Mouse (Mus musculus) adrenal gland, postnatal 25 days (tissue): ENCODE measurements at regions not wholly inside any gene's neighbourhood (a gene's known extent, or its start where the extent isn't known, plus 50 kb on each side); places are given as distances from the start of the nearest gene placed in this dataset.
A peak's percentile ranks its signal among the peaks of the same experiment; 100 is the strongest.
"Not testable (repeated sequence)": the region's sequence is repeated elsewhere in the genome, so short reads cannot be mapped to it uniquely, and the experiment has no call there.

Experiments
- DNase-seq: peaks from one replicate; pipeline ENCODE4 v3.0.0; 2021; ENCODE audit warnings: mixed read lengths

DNA sequence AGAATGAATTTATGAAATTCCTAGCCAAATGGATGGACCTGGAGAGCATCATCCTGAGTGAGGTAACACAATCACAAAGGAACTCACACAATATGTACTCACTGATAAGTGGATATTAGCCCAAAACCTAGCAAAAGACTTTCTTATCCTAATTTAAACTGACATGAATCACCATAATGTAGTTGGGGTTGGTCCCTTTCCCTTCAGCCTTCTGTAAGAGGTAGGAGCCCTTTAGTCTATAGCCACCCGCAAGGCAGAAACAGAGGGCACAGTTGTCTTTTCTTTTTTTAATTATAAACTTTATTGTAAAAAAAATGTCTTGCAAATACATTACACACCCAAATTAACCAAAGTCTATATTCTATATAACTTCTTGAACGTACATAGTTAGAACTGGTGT lies 81.3 kb downstream of the Ogfrl1 start:
- not testable (repeated sequence) for DNase-seq

GRCm38 (mm10) chr1:23314863-23315262 lies 82.7 kb downstream of the Ogfrl1 start:
- not testable (repeated sequence) for DNase-seq

- DNase-seq: no peak
Observed at GRCm38 (mm10) chr1:23292718-23293117, 104.9 kb downstream of the Ogfrl1 start.

DNA sequence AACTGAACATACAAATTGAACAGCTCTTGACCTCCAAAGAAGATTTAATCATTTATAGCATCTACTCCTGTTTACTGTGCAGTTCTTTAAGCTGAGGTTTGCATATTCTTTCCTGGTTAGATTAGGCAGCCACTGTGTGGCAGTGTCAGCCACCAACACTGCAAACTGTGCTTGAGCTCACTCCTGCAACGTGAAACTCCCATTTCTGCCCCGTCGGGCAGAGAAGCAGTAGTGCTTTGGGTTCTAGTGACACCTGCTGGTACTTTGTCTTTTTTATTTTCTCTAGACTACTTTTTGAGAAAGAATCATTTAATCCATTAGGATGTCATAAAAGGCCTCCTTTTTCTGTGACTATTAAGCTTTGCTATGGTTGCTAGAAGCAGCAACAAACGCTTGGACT lies 110.8 kb downstream of the Ogfrl1 start:
- peak; percentile 31 for DNase-seq

- no peak for DNase-seq
Observed at GRCm38 (mm10) chr1:23282870-23283219, 114.7 kb downstream of the Ogfrl1 start.

DNA sequence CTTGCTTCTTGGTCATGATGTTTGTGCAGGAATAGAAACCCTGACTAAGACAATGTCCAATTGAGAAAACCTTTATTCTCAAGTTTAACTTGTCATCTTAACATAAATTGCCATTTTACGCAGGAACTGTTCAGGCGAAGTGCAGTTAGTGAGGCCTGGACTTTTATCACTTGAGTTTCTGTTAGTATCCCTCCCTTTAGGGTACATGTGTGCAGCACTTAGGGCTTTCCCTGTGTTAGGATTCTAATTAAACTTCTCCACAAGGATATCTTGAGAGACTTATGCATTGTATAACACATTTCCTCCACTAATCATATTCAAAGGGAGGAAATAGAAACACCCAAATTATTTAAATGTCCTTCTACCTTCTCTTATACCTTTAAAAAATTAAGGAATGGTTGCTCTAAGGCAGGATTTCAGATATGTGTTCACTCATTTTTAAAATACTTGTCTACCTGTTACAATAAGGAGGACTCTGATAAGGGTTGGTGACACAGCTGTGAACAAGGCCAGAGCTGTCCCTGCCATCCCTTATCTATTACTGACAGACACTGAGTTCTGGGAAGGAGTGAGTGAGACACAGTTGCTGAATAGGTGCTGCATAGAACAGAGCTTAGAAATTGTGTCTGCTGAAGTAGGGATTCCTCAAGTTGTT lies 115.2 kb downstream of the Ogfrl1 start:
- no peak for DNase-seq

DNA sequence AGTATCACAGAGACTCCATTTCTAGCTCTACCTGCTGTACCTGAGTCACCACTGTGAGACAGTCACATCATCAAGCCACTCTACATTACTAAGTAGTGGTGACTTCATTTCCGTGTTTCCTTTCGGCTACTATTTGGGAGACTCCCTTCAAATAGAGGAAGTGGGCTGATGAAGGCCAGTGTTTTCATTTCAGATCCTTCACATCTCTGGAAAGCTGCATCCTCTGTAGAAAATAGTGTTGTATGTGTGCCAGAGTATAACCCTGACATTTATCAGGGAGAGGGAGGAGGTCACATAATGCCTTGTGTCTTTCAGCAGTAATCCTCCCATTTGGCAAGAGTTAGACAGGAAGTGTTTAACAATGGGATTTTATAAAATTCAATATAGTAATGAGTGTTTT lies 117.7 kb downstream of the Ogfrl1 start:
- DNase-seq: no peak

GRCm38 (mm10) chr1:23272077-23272476 lies 125.5 kb downstream of the Ogfrl1 start:
- DNase-seq: no peak

GRCm38 (mm10) chr1:23270910-23271822 lies 126.4 kb downstream of the Ogfrl1 start:
- DNase-seq: no peak

DNA sequence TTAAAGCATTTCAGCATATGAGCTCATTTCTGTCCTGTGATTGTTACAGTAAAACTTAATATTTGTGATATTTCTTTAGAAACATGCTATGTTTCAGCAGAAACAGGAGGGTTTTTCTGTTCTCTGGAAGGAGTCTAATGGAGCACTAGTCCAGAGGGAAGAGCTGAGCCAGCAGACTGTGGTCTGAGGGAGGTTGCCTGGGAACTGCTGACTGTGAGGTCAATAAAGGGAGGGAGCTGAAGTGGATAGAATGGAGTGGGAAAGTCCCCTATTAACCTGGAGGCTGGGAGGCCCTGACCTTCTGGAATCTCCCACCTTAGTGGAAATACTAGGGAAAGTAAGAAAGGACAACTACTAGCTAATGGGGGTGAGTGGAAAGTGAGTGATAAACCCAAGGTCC lies 129.5 kb downstream of the Ogfrl1 start:
- no peak for DNase-seq

- no peak for DNase-seq
Observed at GRCm38 (mm10) chr1:23265556-23266232, 131.9 kb downstream of the Ogfrl1 start.

- DNase-seq: no peak
Observed at GRCm38 (mm10) chr1:23264251-23264650, 133.3 kb downstream of the Ogfrl1 start.

DNA sequence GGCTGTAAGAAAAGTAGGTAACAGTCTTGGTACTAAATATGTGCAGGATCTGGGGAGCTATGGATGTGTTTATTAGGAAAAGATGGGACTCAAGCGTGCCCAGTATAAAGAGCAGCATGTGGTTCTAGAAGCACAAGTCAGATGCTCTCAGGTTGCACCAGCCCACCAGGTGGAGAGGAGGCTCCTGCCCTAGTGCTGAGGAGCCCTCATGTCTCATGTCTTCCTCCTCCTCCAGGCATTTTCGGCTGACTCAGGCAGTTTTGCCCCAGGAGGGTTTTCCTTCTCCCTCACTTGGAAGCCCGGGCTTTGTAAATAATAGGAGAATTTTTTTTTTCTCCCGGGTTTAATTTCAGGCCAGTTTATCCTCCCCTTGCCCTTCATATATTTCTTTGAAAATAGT lies 133.8 kb downstream of the Ogfrl1 start:
- no peak for DNase-seq

DNA sequence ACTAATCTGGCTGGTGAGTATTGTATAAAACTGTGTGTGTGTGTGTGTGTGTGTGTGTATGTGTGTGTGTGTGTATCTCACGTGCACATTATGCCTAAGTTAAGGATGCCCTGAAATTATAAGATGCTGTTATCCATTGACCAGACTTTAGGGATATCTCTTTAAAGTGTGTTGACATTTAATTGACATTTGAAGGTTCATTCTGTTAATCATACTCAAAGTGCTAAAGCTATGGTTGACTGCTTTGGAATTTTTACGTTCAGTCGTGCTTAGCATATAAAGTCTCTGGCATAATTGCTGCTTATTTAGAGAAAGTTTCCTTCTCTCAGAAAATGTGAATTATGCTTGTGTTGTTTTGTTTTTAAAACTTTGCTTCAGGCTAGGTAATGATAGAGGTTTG lies 135.9 kb downstream of the Ogfrl1 start:
- DNase-seq: no peak

DNA sequence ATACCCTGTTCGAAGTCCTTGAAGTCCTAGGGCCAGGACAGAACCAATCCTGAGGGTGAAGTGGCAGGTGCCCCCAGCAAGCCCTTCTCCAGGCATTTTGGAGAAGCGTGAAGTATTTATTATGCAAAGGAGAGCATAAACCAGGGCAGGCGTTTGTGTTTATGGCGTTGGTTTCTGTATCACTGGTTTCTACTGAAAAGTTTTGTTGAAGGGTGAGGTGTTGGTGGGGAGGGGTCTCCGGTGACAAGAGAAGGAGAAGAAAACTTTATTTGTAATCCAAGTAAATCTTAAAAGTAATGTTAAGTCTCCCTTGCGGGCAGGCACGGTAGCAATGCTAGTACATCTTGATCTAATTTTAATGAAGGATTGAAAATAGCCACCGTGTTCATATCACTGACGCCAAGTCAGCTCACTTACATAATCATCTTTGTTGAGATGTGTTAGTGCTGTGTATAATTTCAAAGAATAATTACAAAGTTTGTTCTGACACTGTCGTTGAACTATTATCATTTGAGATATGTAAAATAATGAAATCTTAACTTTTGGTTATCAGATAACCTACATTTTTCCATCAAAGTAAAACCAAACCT lies 140.2 kb downstream of the Ogfrl1 start:
- no peak for DNase-seq

GRCm38 (mm10) chr1:23256630-23257001 lies 141.0 kb downstream of the Ogfrl1 start:
- peak; percentile 90 for DNase-seq

GRCm38 (mm10) chr1:23255925-23256629 lies 141.5 kb downstream of the Ogfrl1 start:
- DNase-seq: peak; percentile 98

DNA sequence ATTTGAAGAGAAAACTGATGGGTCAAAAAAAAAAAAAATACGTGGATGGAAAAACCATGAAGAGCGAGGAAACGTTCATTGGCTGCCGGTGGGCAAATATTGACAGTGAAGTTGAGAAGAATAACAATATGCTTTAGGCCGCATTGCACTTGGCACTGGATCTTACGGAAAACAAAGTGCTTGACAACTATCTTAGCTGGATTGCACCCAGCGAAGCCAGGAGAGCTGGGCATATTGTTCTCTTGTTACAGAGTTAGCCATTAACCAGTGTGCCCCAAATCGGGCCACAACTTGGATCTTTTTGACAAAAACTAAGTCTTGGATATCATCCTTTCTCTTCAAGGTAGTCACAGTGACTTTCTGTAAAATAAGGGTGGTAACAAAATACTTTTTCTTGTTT lies 143.3 kb downstream of the Ogfrl1 start:
- DNase-seq: no peak

DNA sequence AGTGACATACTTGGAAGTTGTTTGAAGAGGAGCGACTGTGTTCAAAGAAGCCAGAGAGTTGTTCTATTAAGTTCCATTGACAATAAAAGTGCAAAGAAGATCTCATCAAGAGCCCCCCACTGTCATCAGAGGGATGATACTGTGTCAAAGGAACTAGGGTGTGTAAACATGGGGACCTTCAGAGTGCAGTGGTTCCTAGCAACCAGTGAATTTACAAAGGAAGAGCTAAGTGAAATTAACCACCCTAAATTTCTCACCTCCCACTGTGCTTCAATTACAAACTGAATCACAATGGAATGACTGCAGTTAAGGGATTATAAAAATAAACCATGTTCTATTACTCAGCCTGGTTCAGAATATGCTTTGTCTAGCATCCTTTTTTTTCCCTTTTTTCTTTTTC lies 129.5 kb upstream of the 4933415F23Rik start:
- no peak for DNase-seq

DNA sequence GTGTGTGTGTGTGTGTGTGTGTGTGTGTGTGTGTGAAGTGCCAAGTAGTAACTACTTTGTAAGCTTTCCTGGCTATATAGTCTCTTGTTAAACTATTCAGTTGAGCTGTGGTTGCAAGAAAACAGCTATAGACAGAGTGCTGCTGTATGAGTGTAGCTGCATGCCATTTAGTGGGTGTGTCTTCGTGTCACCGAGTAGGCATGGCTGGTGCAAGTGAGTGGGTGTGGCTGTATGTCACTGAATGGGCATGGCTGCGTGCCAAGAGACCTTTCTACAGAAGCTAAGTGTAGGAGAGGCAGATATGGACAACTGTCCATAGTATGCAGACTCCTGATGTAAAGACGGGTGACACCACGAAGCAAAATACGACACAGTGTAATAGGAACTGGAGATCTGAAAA lies 126.4 kb upstream of the 4933415F23Rik start:
- no peak for DNase-seq

DNA sequence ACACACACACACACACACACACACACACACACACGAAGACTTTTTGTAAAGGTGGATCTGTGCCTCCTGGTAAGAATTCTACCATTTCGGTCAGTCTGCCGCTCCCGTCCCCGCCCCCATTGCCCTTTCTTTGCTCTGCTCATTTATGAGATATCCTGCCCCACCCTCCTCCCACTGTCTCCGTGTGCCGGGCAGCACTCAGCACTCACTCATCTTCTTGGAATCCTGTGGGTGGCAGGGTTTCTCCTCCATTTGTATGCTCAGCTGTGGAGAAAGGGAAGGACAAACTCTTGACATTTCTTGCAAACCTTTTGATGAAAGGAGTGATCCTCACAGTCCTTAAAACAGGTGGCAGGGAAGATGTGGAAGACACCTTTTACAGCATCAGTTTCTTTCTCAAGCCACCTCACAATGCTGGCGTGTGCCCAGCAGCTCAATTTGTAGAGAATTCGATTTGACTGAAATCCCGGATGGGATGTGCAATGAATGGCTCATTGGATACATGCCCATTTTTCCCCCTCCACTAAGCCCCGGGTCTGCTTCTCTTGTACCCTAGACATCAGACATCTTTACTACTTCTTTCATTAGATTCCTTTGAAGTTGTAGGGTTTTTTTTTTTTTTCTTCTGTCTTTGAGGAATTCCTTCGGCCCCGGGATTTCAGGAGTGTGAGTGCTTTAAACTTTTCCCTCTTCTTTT lies 112.6 kb upstream of the 4933415F23Rik start:
- DNase-seq: no peak

- DNase-seq: no peak
Observed at GRCm38 (mm10) chr1:23207843-23208242, 105.8 kb upstream of the 4933415F23Rik start.
